Mouse (Mus musculus) G1E (cell line): ENCODE data around the gene Prss45.

Source experiments
- CTCF ChIP-seq: IDR thresholded peaks from 2 replicates; pipeline ENCODE4 v1.5.1; 2012; ENCODE audit warnings: low read depth, low read length, inconsistent platforms, mixed read lengths
- GATA1 ChIP-seq: IDR thresholded peaks from 2 replicates; pipeline ENCODE4 v1.6.1; 2012; ENCODE audit warnings: borderline replicate concordance, low read length, inconsistent platforms, mixed read lengths

GRCm38 (mm10) chr9:110836112-110836511 is 1.7 kb downstream of the Prss45 start:
- no peak for TF ChIP-seq CTCF
- no peak for TF ChIP-seq GATA1
